Mouse (Mus musculus): ENCODE data around the gene Mycbp2. TPM values are rescaled to one million over a fixed set of nuclear protein-coding genes. Genes with fewer than 3 reads are reported as not detected.
A peak's percentile ranks its signal among the peaks of the same experiment; 100 is the strongest.

Gene Mycbp2
- polyA plus RNA-seq, 1 experiment from 2014 or later, result 31.5 TPM

DNA sequence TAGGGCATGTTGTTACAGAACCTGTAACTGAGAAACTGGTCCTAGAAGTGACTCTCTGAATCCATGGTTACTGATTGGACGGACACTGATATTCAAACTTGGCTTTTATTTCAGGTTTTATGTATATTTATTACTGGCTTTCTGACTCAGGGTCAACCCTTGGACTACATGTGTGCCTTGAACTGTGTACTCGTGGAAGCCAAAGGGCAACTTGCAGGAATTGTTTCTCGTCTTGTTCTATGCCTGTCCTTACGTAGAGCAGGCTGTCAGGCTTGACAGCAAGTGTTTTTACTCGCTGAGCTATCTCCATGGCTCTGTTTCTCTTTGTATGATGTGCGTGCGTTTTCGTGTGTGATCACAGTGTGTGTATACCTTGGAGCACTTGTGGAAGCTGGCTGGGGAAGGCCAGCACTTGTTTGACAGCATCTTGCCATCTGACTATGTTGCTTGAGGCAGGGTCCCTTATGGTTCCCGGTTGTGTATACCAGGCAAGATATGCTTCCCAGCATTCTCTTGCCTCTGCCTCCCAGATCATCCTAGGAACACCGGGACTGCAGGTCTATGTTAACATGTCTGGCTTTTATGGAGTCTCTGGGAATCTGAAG, 243.8 kb downstream of the Mycbp2 start:
- no peaks in the 10 kb centered on the region for H3K9me3 ChIP-seq (ENCODE audit: control insufficient read depth, low read length)
- no peak for ATAC-seq (replicated peaks; ENCODE audit: low FRiP score, low TSS enrichment, low read depth)
- H3K4me1 ChIP-seq (replicated peaks; ENCODE audit: control insufficient read depth, insufficient read depth, low read length), result peaks cover 3% of the 10 kb centered on the region; the same call in 1 of the 2 replicates
- no peaks in the 10 kb centered on the region for H3K36me3 ChIP-seq (ENCODE audit: control insufficient read depth, insufficient read depth, low read length)
- H3K9ac ChIP-seq (ENCODE audit: low read length), result no peak overlapping the region
- H3K4me3 ChIP-seq (ENCODE audit: low read depth, low read length), result no peak overlapping the region
- H3K27me3 ChIP-seq (replicated peaks; ENCODE audit: control insufficient read depth, insufficient read depth, low read length), result no peaks in the 10 kb centered on the region
- DNase-seq (ENCODE audit: low spot score), result no peak
- WGBS, result 52% methylated on average over 10 of the region's 10 CpGs
- H3K4me2 ChIP-seq (ENCODE audit: low read length), result no peak overlapping the region
- H3K27ac ChIP-seq (ENCODE audit: low read depth), result no peak overlapping the region

DNA sequence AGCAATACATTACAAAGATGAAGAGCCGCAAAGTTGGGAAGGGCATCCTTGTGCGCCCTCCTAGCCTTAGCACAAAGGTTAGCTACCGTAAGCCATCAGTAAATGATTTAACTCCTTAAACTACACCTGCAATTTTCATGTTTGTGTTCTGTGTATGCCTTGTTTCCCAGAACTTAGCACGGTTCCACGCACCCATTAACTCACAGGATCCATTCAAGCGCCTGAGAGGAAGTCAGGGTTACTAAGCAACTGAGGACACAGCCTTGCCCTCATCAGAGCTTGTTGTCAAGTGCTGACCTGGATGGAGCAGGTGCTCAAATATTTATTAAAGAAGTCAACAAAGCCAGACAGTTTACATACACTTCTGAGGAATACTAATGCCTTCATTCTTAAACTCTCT, 244.4 kb downstream of the Mycbp2 start:
- Histone ChIP-seq H3K4me3 (ENCODE audit: low read depth, low read length) (no peak overlapping the region), H3K27me3 (replicated peaks; ENCODE audit: control insufficient read depth, insufficient read depth, low read length) (no peaks in the 10 kb centered on the region), H3K36me3 (ENCODE audit: control insufficient read depth, insufficient read depth, low read length) (no peaks in the 10 kb centered on the region), H3K9me3 (ENCODE audit: control insufficient read depth, low read length) (no peaks in the 10 kb centered on the region), H3K4me2 (ENCODE audit: low read length) (no peak overlapping the region), H3K4me1 (replicated peaks; ENCODE audit: control insufficient read depth, insufficient read depth, low read length) (peaks cover 6% of the 10 kb centered on the region), H3K27ac (ENCODE audit: low read depth) (no peak overlapping the region), H3K9ac (ENCODE audit: low read length) (no peak overlapping the region)
- no peak for ATAC-seq (replicated peaks; ENCODE audit: low FRiP score, low TSS enrichment, low read depth)
- no peak for DNase-seq (ENCODE audit: low spot score)
- WGBS, result 57% methylated on average over 6 of the region's 6 CpGs

DNA sequence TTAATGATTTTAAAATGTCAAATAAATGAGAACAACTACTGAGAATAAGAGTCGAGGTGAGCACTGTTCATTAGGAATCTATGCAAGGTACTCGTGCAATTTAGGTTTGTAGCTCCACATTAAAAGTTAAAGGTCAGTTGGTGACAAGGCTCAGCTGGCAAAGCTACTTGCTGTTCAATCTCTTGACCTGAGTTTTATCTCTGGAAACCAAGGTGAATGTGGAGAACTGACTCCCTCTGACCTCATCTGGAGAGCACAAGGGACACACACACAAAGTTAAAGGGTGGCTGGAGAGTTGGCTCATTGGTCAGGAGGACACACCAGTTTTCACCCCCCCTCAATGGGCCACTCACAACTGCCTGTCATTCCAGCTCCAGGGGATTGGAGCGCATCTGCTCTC, 245.4 kb downstream of the Mycbp2 start:
- Histone ChIP-seq H3K4me2 (ENCODE audit: low read length) (no peak overlapping the region), H3K9ac (ENCODE audit: low read length) (no peak overlapping the region), H3K27ac (ENCODE audit: low read depth) (no peak overlapping the region), H3K4me3 (ENCODE audit: low read depth, low read length) (no peak overlapping the region), H3K4me1 (replicated peaks; ENCODE audit: control insufficient read depth, insufficient read depth, low read length) (peaks cover 13% of the 10 kb centered on the region), H3K9me3 (ENCODE audit: control insufficient read depth, low read length) (no peaks in the 10 kb centered on the region), H3K27me3 (replicated peaks; ENCODE audit: control insufficient read depth, insufficient read depth, low read length) (no peaks in the 10 kb centered on the region), H3K36me3 (ENCODE audit: control insufficient read depth, insufficient read depth, low read length) (0 out of 2 replicates have a peak, but pooled peaks cover 4% of the 10 kb centered on the region)
- WGBS, result 78% methylated on average over 3 of the region's 3 CpGs
- ATAC-seq (replicated peaks; ENCODE audit: low FRiP score, low TSS enrichment, low read depth) (no peak), DNase-seq (ENCODE audit: low spot score) (no peak)

DNA sequence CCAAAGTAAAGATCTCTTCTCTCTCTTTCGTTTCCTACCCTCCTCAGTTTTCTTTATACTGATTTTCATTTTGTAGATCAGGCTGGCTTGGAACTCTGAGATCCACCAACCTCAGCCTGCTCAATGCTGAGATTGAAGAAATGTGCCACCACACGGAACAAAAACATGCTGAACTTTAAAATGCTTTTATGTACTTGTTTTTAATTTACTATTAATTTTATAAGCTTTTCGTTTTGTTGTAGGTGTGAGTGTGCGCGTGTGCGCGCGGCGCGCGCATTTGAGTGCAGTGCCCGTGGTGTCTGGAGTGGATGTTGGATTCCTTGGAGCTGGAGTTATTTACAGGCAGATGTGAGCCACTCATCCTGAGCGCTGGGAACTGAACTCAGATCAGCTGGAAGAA, 246.3 kb downstream of the Mycbp2 start:
- DNase-seq (ENCODE audit: low spot score) (no peak), ATAC-seq (replicated peaks; ENCODE audit: low FRiP score, low TSS enrichment, low read depth) (no peak)
- Histone ChIP-seq H3K4me3 (ENCODE audit: low read depth, low read length) (no peak overlapping the region), H3K9ac (ENCODE audit: low read length) (no peak overlapping the region), H3K4me2 (ENCODE audit: low read length) (peak overlapping the region; percentile 57), H3K4me1 (replicated peaks; ENCODE audit: control insufficient read depth, insufficient read depth, low read length) (peaks cover 17% of the 10 kb centered on the region), H3K27me3 (replicated peaks; ENCODE audit: control insufficient read depth, insufficient read depth, low read length) (no peaks in the 10 kb centered on the region), H3K36me3 (ENCODE audit: control insufficient read depth, insufficient read depth, low read length) (peaks cover 12% of the 10 kb centered on the region; the same call in 1 of the 2 replicates), H3K9me3 (ENCODE audit: control insufficient read depth, low read length) (no peaks in the 10 kb centered on the region), H3K27ac (ENCODE audit: low read depth) (no peak overlapping the region)
- WGBS, result 72% methylated on average over 13 of the region's 13 CpGs

DNA sequence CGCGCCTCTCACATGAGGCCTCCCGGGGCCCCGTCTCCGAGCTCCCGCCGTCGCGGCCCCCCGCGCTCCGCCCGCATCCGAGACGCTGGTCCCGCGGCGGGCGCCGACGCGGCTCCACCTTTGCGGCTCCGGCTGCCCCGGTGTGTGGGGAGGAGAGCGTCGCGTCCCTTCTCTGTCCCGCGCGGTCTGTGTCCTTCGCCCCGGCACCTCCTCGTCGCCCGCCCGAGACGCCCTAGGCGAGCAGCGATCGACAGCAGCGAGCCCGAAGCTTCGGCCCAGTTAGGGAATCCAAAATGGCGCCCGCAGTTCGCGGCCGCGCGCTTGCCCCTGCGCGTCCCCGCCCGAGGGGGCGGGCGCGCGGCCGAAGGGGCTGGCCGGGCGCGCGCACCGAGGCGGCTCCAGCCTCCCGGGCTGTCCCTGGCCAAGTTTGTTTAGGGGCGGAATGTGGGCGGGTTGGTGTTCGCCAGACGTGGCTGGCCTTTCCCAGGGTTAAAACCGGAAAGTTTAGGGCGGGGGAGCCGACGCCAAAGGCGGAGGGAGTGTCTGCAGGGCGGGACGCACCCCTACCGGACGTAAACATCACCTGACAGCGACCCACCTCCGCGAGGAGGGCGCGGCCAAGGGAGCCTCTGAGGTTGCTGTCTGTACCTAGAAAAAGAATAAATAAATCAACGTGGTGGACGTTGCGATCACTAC, 247.2 kb downstream of the Mycbp2 start, which contains the start of gene Fbxl3:
Gene Fbxl3, minus strand, starts transcription at position 329 of the 696 bp plus-strand sequence.
- under 1% methylated on average over 88 of the region's 88 CpGs for WGBS
- Histone ChIP-seq H3K4me2 (ENCODE audit: low read length) (peak within 1 kb of the TSS; percentile 57), H3K9me3 (ENCODE audit: control insufficient read depth, low read length) (no peaks in the 10 kb centered on the region), H3K27ac (ENCODE audit: low read depth) (peak within 1 kb of the TSS; percentile 99), H3K4me1 (replicated peaks; ENCODE audit: control insufficient read depth, insufficient read depth, low read length) (peaks cover 21% of the 10 kb centered on the region), H3K9ac (ENCODE audit: low read length) (peak within 1 kb of the TSS; percentile 100), H3K4me3 (ENCODE audit: low read depth, low read length) (peak within 1 kb of the TSS; percentile 86), H3K27me3 (replicated peaks; ENCODE audit: control insufficient read depth, insufficient read depth, low read length) (no peaks in the 10 kb centered on the region), H3K36me3 (ENCODE audit: control insufficient read depth, insufficient read depth, low read length) (peaks cover 21% of the 10 kb centered on the region; the same call in 1 of the 2 replicates)
- ATAC-seq (replicated peaks; ENCODE audit: low FRiP score, low TSS enrichment, low read depth) (peak; percentile 94), DNase-seq (ENCODE audit: low spot score) (peak; percentile 92)

DNA sequence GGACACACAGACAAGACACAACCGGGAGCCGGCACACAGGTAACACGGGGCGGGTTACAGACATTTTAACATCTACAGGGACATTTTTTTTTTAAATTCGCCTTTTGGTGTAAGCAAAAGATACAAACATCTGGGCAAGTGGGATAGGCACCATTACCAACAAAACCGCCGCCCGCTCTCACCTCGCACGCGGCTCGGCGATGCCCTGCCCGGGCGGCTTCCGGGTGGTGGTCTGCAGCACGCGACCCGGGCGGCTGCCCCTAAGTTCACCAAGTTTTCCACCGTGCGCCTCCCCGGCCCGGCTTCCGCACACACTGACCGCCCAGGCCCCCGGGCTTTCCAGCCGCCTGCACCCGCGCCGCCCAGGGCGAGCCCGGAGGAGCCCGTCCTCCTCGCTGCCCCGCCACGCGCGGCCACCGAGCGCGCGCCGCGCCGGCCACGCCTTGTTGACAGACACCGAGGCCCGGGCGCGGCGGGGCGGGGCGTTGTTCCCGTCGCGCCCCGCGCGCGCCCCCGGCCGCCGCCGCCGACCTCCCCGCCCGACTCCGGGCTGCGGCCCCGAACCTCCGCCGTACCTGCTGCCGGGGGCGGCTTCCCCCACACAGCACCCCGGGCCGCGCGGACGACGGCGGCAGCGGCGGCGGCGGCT, 247.9 kb downstream of the Mycbp2 start:
- WGBS, result under 1% methylated on average over 78 of the region's 86 CpGs
- H3K36me3 ChIP-seq (ENCODE audit: control insufficient read depth, insufficient read depth, low read length), result peaks cover 21% of the 10 kb centered on the region; the same call in 1 of the 2 replicates
- peaks cover 21% of the 10 kb centered on the region for H3K4me1 ChIP-seq (replicated peaks; ENCODE audit: control insufficient read depth, insufficient read depth, low read length)
- H3K9me3 ChIP-seq (ENCODE audit: control insufficient read depth, low read length), result no peaks in the 10 kb centered on the region
- peak overlapping the region; percentile 57 for H3K4me2 ChIP-seq (ENCODE audit: low read length)
- peak overlapping the region; percentile 100 for H3K9ac ChIP-seq (ENCODE audit: low read length)
- H3K4me3 ChIP-seq (ENCODE audit: low read depth, low read length), result peak overlapping the region; percentile 86
- no peaks in the 10 kb centered on the region for H3K27me3 ChIP-seq (replicated peaks; ENCODE audit: control insufficient read depth, insufficient read depth, low read length)
- DNase-seq (ENCODE audit: low spot score), result peak; percentile 88
- peak overlapping the region; percentile 99 for H3K27ac ChIP-seq (ENCODE audit: low read depth)
- peak; percentile 73 for ATAC-seq (replicated peaks; ENCODE audit: low FRiP score, low TSS enrichment, low read depth)

DNA sequence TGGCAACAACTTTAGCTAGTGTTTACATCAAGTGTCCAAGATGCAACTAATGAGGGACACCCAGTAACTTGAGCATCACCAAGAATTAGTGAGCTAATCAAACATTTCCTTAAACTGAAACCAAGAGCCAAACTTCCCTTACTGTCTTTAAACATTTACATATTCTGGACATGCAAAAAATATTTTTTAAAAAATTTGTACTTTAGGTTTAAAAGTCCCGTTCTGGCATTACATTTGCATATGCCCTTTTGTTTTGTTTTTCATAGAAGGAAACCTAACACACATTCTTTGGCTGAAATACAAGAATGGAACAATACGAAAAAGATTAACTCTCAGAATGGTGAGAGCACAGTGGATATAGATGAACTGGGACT, 248.4 kb downstream of the Mycbp2 start:
- Histone ChIP-seq H3K27me3 (replicated peaks; ENCODE audit: control insufficient read depth, insufficient read depth, low read length) (no peaks in the 10 kb centered on the region), H3K27ac (ENCODE audit: low read depth) (peak overlapping the region; percentile 99), H3K4me1 (replicated peaks; ENCODE audit: control insufficient read depth, insufficient read depth, low read length) (peaks cover 23% of the 10 kb centered on the region), H3K9ac (ENCODE audit: low read length) (peak overlapping the region; percentile 100), H3K36me3 (ENCODE audit: control insufficient read depth, insufficient read depth, low read length) (peaks cover 21% of the 10 kb centered on the region; the same call in 1 of the 2 replicates), H3K4me3 (ENCODE audit: low read depth, low read length) (peak overlapping the region; percentile 86), H3K9me3 (ENCODE audit: control insufficient read depth, low read length) (no peaks in the 10 kb centered on the region), H3K4me2 (ENCODE audit: low read length) (peak overlapping the region; percentile 54)
- DNase-seq (ENCODE audit: low spot score) (no peak), ATAC-seq (replicated peaks; ENCODE audit: low FRiP score, low TSS enrichment, low read depth) (no peak)
- 4% methylated on average over 2 of the region's 2 CpGs for whole genome bisulfite sequencing

DNA sequence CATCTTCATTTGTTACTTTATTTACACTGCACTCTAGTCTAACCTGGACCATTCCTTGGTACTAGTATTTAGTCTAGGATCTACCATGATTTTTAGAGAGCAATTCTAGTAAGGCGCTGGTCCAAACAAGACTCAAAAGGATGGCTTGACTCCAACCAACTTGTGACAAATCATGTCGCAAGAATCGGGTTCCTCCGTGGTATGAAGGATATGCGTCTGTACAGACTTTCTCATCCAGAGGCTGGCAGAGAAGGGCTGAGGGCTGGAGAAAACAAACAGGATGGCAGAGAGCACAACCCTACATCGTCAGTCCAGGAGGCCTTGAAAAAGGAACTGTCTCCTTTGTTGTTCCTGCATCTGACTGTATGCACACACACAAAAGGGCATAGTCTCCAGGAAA, 250.0 kb downstream of the Mycbp2 start:
- Histone ChIP-seq H3K4me3 (ENCODE audit: low read depth, low read length) (no peak overlapping the region), H3K4me2 (ENCODE audit: low read length) (no peak overlapping the region), H3K27me3 (replicated peaks; ENCODE audit: control insufficient read depth, insufficient read depth, low read length) (no peaks in the 10 kb centered on the region), H3K9me3 (ENCODE audit: control insufficient read depth, low read length) (no peaks in the 10 kb centered on the region), H3K36me3 (ENCODE audit: control insufficient read depth, insufficient read depth, low read length) (peaks cover 27% of the 10 kb centered on the region; the same call in 1 of the 2 replicates), H3K9ac (ENCODE audit: low read length) (no peak overlapping the region), H3K4me1 (replicated peaks; ENCODE audit: control insufficient read depth, insufficient read depth, low read length) (peaks cover 28% of the 10 kb centered on the region), H3K27ac (ENCODE audit: low read depth) (no peak overlapping the region)
- ATAC-seq (replicated peaks; ENCODE audit: low FRiP score, low TSS enrichment, low read depth), result no peak
- DNase-seq (ENCODE audit: low spot score), result no peak
- WGBS, result 83% methylated on average over 6 of the region's 6 CpGs
